Mouse (Mus musculus) heart, postnatal 0 days (tissue): ENCODE data around the gene Acaca. TPM values are rescaled to one million over a fixed set of nuclear protein-coding genes. Genes with fewer than 3 reads are reported as not detected.

ENCODE experiments used
- ATAC-seq: fragments of 200-750 bp; cut with Nextera tagmentation; 2 replicates; pipeline ENCODE4 v1.8.0; 2017; ENCODE audit warnings: low read depth, moderate number of reproducible peaks, moderate library complexity; ENCODE audit not compliant: insufficient read depth
- DNase-seq: peaks from one replicate; pipeline ENCODE4 v3.0.0-alpha.2; 2016; ENCODE audit warnings: low spot score
- H3K27ac ChIP-seq: fragments of 300-500 bp; sonication (generic); 2 replicates; pipeline ENCODE4 v1.5.1; 2014; ENCODE audit warnings: low read depth, mild to moderate bottlenecking
- H3K27me3 ChIP-seq: fragments of 300-500 bp; sonication (generic); 2 replicates; pipeline ENCODE4 v1.6.1; 2014; ENCODE audit warnings: low read length, mixed read lengths; ENCODE audit not compliant: control insufficient read depth, insufficient read depth
- H3K36me3 ChIP-seq: fragments of 300-500 bp; sonication (generic); replicated peaks from 2 replicates; pipeline ENCODE4 v1.6.1; 2014; ENCODE audit warnings: low read length, mixed read lengths; ENCODE audit not compliant: control insufficient read depth, insufficient read depth
- H3K4me1 ChIP-seq: fragments of 300-500 bp; sonication (generic); 2 replicates; pipeline ENCODE4 v1.6.1; 2014; ENCODE audit warnings: antibody characterized with exemption; ENCODE audit not compliant: control insufficient read depth, insufficient read depth
- H3K4me2 ChIP-seq: fragments of 300-500 bp; sonication (generic); 2 replicates; pipeline ENCODE4 v1.6.1; 2014; ENCODE audit warnings: low read depth, mild to moderate bottlenecking, low read length, moderate library complexity
- H3K4me3 ChIP-seq: fragments of 300-500 bp; sonication (generic); 2 replicates; pipeline ENCODE4 v1.5.1; 2014; ENCODE audit warnings: low read depth, low read length
- H3K9ac ChIP-seq: fragments of 300-500 bp; sonication (generic); replicated peaks from 2 replicates; pipeline ENCODE4 v1.6.1; 2014; ENCODE audit warnings: low read depth, low read length, mixed read lengths
- H3K9me3 ChIP-seq: fragments of 300-500 bp; sonication (generic); replicated peaks from 2 replicates; pipeline ENCODE4 v1.6.1; 2016; ENCODE audit warnings: low read length; ENCODE audit not compliant: control insufficient read depth
- CTCF ChIP-seq: IDR thresholded peaks from 2 replicates; pipeline ENCODE4 v1.5.1; 2016; ENCODE audit warnings: antibody characterized with exemption, control low read depth, low read depth
- EP300 ChIP-seq: IDR thresholded peaks from 2 replicates; pipeline ENCODE4 v1.6.1; 2016; ENCODE audit warnings: antibody characterized with exemption, low read depth
- WGBS: fragments of 180-500 bp; shearing (Covaris S2); extraction: QIAGEN DNeasy Blood & Tissue Kit; methylation state at CpG from one replicate; pipeline ENCODE4 v1.1.7; 2014; 5-methylcytosine and 5-hydroxymethylcytosine counted together
- polyA plus RNA-seq: library from polyadenylated mRNA; unstranded; fragments of >200 nt; fragmentation: Nextera tagmentation; extraction: Ambion mirVana; gene quantifications from 2 replicates; pipeline ENCODE4 v1.2.1, GENCODE M21; 2015
- total RNA-seq: library from RNA; depleted of rRNA; stranded (reverse); fragments of >200 nt; gene quantifications from 2 replicates; pipeline ENCODE4 v1.2.3, GENCODE M21; 2014; ENCODE audit warnings: low replicate concordance

Acaca gene
- total and polyA plus RNA-seq, 2 experiments from 2014 or later: 3.0 to 11.5 TPM

DNA sequence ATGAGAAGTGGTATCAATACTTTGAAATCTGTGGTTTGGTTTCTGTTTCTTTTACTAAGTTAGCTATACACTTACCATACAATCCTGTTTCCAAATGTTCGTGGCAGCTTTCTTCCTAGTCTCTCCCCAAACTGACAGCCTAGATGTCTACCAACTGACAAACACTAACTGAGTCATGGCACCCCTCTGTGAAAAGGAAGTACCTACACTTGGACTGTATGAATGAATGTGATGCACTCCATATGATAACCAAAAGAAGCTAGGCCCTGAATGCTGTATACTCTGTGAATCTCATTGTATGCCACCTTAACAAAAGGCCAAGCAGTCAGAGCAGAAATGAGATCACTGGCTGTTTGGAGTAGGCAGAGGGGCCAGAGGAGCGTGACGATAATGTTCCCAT is 227.8 kb downstream of the Acaca start:
- ATAC-seq (no peak), DNase-seq (no peak)
- Histone ChIP-seq H3K9me3 (no peaks in the 10 kb centered on the region), H3K4me2 (no peak overlapping the region), H3K9ac (no peak overlapping the region), H3K4me3 (no peak overlapping the region), H3K4me1 (no peaks in the 10 kb centered on the region), H3K27ac (no peak overlapping the region), H3K27me3 (no peaks in the 10 kb centered on the region), H3K36me3 (no peaks in the 10 kb centered on the region)
- 90% methylated on average over 3 of the region's 3 CpGs for WGBS
- TF ChIP-seq CTCF (no peak), EP300 (no peak)

GRCm38 (mm10) chr11:84357771-84358170 is 228.3 kb downstream of the Acaca start:
- no peak overlapping the region for H3K27ac ChIP-seq
- no peaks in the 10 kb centered on the region for H3K36me3 ChIP-seq
- H3K9ac ChIP-seq: no peak overlapping the region
- ATAC-seq (no peak), DNase-seq (no peak)
- no peak overlapping the region for H3K4me2 ChIP-seq
- WGBS: 75% methylated on average over 2 of the region's 2 CpGs
- H3K4me1 ChIP-seq: no peaks in the 10 kb centered on the region
- H3K27me3 ChIP-seq: no peaks in the 10 kb centered on the region
- H3K9me3 ChIP-seq: no peaks in the 10 kb centered on the region
- TF ChIP-seq EP300 (no peak), CTCF (no peak)
- H3K4me3 ChIP-seq: no peak overlapping the region

DNA sequence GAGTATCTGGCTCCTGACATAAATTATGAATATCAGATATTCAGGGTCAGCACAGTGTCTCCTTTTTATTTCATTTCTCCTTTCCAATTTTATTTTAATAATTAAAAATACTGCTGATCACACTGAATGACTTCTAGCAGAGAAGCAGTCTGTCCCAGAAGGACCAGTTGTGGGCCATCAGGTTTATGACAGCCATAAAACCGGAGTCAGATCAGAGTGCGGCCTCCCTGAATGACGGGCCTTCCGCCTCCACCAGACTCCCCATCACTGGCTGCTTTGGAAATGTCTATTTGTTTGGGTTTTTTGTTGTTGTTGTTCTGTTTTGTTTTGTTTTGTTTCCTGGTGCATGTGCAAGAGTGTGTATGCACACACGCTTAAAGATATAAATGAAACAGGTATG is 232.1 kb downstream of the Acaca start:
- H3K27ac ChIP-seq: no peak overlapping the region
- WGBS: 90% methylated on average over 5 of the region's 5 CpGs
- DNase-seq (no peak), ATAC-seq (no peak)
- no peak for TF ChIP-seq CTCF
- no peak for TF ChIP-seq EP300
- no peaks in the 10 kb centered on the region for H3K4me1 ChIP-seq
- no peaks in the 10 kb centered on the region for H3K9me3 ChIP-seq
- no peak overlapping the region for H3K9ac ChIP-seq
- H3K4me3 ChIP-seq: no peak overlapping the region
- no peaks in the 10 kb centered on the region for H3K36me3 ChIP-seq
- no peak overlapping the region for H3K4me2 ChIP-seq
- H3K27me3 ChIP-seq: no peaks in the 10 kb centered on the region

DNA sequence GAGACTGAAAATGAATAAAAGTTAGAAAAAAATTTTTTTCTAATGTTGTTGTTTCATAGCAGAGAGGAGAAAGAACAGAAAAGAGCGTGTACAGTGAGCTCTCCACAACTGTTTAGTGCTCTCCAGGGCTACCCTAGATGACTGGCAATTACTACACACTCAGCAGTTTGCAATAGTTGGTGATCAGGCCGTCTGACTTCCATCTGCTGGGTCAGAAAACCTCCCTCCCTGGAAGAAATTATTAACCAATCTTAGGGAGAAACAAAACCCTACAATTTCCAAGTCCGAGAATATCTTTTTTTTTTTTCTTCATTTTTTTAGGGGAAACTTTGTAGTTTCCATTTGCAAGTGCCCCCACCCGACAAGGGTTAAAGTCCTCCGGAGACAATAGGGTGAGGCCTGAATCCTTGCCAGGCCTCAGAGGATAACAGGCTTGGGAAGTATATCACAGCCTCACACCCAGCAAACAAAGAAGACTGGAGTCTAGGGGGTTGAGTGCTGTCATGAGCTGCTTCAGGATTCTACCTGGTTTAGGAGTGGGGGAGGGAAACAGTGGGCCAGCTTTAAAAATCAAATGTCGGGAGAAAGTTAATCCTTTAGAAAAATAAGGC is 233.3 kb downstream of the Acaca start:
- no peak for DNase-seq
- TF ChIP-seq EP300 (no peak), CTCF (no peak)
- Histone ChIP-seq H3K9me3 (no peaks in the 10 kb centered on the region), H3K36me3 (no peaks in the 10 kb centered on the region), H3K4me1 (no peaks in the 10 kb centered on the region), H3K4me3 (no peak overlapping the region), H3K4me2 (no peak overlapping the region), H3K9ac (no peak overlapping the region), H3K27me3 (no peaks in the 10 kb centered on the region), H3K27ac (no peak overlapping the region)
- 54% methylated on average over 6 of the region's 6 CpGs for WGBS
- no peak for ATAC-seq

GRCm38 (mm10) chr11:84365313-84365712 is 235.8 kb downstream of the Acaca start:
- ATAC-seq (no peak), DNase-seq (no peak)
- no peaks in the 10 kb centered on the region for H3K27me3 ChIP-seq
- WGBS: 33% methylated on average over 1 of the region's 1 CpGs
- no peak overlapping the region for H3K27ac ChIP-seq
- no peak overlapping the region for H3K4me3 ChIP-seq
- no peaks in the 10 kb centered on the region for H3K9me3 ChIP-seq
- no peak overlapping the region for H3K4me2 ChIP-seq
- no peaks in the 10 kb centered on the region for H3K36me3 ChIP-seq
- H3K4me1 ChIP-seq: no peaks in the 10 kb centered on the region
- no peak overlapping the region for H3K9ac ChIP-seq
- TF ChIP-seq CTCF (peak; percentile 13; the same call in 1 of the 2 replicates), EP300 (no peak)

DNA sequence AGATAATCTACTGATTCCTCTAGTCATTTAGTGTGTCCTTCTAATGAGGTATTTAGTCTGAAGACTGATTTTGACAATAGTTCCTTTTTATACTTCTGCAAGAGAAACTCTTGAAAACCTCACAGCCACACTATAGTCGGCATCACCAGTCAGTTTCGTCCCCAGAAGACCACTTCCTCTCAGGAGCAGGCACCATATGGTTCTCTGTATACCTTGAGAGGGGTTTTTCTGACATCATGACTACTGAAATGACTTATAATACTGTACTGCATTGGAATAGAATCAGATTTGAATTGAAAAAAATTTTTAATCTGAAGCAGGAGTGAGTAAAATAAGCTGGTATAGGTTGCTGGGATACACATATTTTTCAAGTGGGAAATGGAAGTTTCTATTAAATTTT is 239.4 kb downstream of the Acaca start:
- DNase-seq: no peak
- H3K9ac ChIP-seq: no peak overlapping the region
- no peak overlapping the region for H3K4me2 ChIP-seq
- 70% methylated on average over 2 of the region's 2 CpGs for WGBS
- H3K9me3 ChIP-seq: no peaks in the 10 kb centered on the region
- no peaks in the 10 kb centered on the region for H3K27me3 ChIP-seq
- no peaks in the 10 kb centered on the region for H3K4me1 ChIP-seq
- H3K4me3 ChIP-seq: no peak overlapping the region
- H3K27ac ChIP-seq: no peak overlapping the region
- no peak for ATAC-seq
- 0 out of 2 replicates have a peak, but pooled peaks cover 7% of the 10 kb centered on the region for H3K36me3 ChIP-seq
- TF ChIP-seq CTCF (no peak), EP300 (no peak)
